Mouse (Mus musculus) forebrain, embryonic 15.5 days (tissue): ENCODE measurements around the gene Bicra. TPM values are rescaled to one million over a fixed set of nuclear protein-coding genes. Genes with fewer than 3 reads are reported as not detected.
A peak's percentile ranks its signal among the peaks of the same experiment; 100 is the strongest.

Source experiments
- ATAC-seq: fragments of 200-750 bp; cut with Nextera tagmentation; replicated peaks from 2 replicates; pipeline ENCODE4 v1.8.0; 2017; ENCODE audit warnings: mild to moderate bottlenecking, moderate TSS enrichment, moderate library complexity
- H3K27ac ChIP-seq: fragments of 300-500 bp; sonication (generic); replicated peaks from 2 replicates; pipeline ENCODE4 v1.5.1; 2015; ENCODE audit warnings: mild to moderate bottlenecking, inconsistent platforms
- H3K27me3 ChIP-seq: fragments of 300-500 bp; sonication (generic); 2 replicates; pipeline ENCODE4 v1.6.1; 2015; ENCODE audit warnings: inconsistent platforms
- H3K36me3 ChIP-seq: fragments of 300-500 bp; sonication (generic); 2 replicates; pipeline ENCODE4 v1.6.1; 2015; ENCODE audit warnings: mild to moderate bottlenecking, inconsistent platforms
- H3K4me1 ChIP-seq: fragments of 300-500 bp; sonication (generic); 2 replicates; pipeline ENCODE4 v1.6.1; 2015; ENCODE audit warnings: inconsistent platforms
- H3K4me2 ChIP-seq: fragments of 300-500 bp; sonication (generic); replicated peaks from 2 replicates; pipeline ENCODE4 v1.6.1; 2015; ENCODE audit warnings: mild to moderate bottlenecking, inconsistent platforms
- H3K4me3 ChIP-seq: fragments of 300-500 bp; sonication (generic); 2 replicates; pipeline ENCODE4 v1.5.1; 2015; ENCODE audit warnings: mild to moderate bottlenecking, inconsistent platforms
- H3K9ac ChIP-seq: fragments of 300-500 bp; sonication (generic); replicated peaks from 2 replicates; pipeline ENCODE4 v1.6.1; 2015; ENCODE audit warnings: mild to moderate bottlenecking, inconsistent platforms
- H3K9me3 ChIP-seq: fragments of 300-500 bp; sonication (generic); 2 replicates; pipeline ENCODE4 v1.6.1; 2016; ENCODE audit warnings: inconsistent platforms
- WGBS: fragments of 180-500 bp; shearing (Covaris S2); methylation state at CpG from one replicate; pipeline ENCODE4 v1.1.7; 2015; ENCODE audit warnings: mixed read lengths; 5-methylcytosine and 5-hydroxymethylcytosine counted together
- polyA plus RNA-seq: library from polyadenylated mRNA; unstranded; fragments of >200 nt; fragmentation: Nextera tagmentation; extraction: Ambion mirVana; gene quantifications from 2 replicates; pipeline ENCODE4 v1.2.1, GENCODE M21; 2015

Gene Bicra
- polyA plus RNA-seq, 1 experiment from 2014 or later, result 10.1 TPM

DNA sequence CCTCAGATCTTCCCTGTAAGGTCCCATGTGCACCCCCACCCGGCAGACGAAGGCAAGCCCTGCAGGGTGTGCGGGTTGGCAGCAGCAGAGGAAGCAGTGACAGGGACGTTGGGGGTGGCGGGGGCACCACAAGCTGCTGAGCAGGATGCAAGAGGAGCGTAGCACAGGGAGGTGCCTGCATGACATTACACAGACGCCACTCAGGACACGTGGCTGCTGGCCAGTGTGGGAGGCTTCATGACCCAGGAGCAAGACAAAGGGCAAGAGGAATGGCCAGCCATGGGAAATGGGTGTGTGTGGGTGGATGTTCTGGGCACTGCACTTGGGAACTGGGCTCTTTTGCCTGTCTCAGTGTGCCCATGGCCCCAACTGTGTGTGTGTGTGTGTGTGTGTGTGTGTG is 67.5 kb downstream of the Bicra start:
- ATAC-seq, result no peak
- Histone ChIP-seq H3K4me2 (no peak overlapping the region), H3K9me3 (no peaks in the 10 kb centered on the region), H3K9ac (no peak overlapping the region), H3K4me3 (no peak overlapping the region), H3K27me3 (no peaks in the 10 kb centered on the region), H3K36me3 (peaks cover 38% of the 10 kb centered on the region), H3K4me1 (no peaks in the 10 kb centered on the region), H3K27ac (no peak overlapping the region)
- 89% methylated on average over 8 of the region's 8 CpGs for WGBS

DNA sequence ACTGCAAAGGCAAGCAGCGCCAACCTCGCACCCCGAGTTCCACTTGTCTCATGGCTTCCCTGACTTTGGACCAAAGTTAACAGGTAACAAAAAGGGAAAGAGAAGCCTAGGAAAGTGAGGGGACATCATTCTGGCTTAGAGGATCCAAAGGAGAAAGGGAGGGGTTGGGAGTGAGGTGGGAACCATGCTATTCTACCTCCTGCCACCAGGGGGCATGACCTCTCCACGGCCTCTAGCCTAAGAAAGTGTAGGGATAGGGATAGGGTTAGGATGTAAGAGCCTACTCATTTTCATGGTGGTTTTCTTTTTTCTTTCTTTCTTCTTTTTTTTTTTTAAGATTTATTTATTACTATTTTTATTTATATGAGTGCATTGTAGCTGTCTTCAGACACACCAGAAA is 71.8 kb downstream of the Bicra start:
- Histone ChIP-seq H3K27me3 (no peaks in the 10 kb centered on the region), H3K36me3 (peaks cover 64% of the 10 kb centered on the region), H3K4me1 (no peaks in the 10 kb centered on the region), H3K4me3 (no peak overlapping the region), H3K9ac (no peak overlapping the region), H3K27ac (no peak overlapping the region), H3K9me3 (no peaks in the 10 kb centered on the region), H3K4me2 (no peak overlapping the region)
- 82% methylated on average over 4 of the region's 4 CpGs for WGBS
- no peak; the same call in 1 of the 2 replicates for ATAC-seq

DNA sequence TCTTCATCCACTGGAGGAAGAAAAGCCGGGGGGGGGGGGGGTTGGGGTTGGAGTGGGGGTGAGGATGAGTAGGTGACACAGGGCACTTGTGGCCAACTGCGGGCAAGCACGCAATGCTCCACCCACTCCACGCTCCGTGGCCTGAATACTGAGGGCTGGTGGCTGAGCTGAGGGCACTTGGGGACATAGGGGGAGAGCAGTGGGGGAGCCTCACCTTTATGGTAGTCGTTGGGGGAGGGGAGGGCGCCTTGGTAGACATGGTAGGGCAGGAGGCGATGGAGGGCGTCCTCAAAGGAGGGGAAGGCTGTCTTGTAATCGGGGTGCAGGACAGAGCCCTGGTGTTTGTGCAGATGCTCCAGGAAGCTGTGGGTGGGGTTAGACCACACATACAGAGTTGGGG is 72.3 kb downstream of the Bicra start:
- H3K27me3 ChIP-seq, result no peaks in the 10 kb centered on the region
- no peaks in the 10 kb centered on the region for H3K4me1 ChIP-seq
- H3K27ac ChIP-seq, result no peak overlapping the region
- H3K36me3 ChIP-seq, result peaks cover 64% of the 10 kb centered on the region
- H3K9me3 ChIP-seq, result no peaks in the 10 kb centered on the region
- no peak; the same call in 1 of the 2 replicates for ATAC-seq
- no peak overlapping the region for H3K4me3 ChIP-seq
- H3K9ac ChIP-seq, result no peak overlapping the region
- H3K4me2 ChIP-seq, result no peak overlapping the region
- 95% methylated on average over 10 of the region's 10 CpGs for WGBS

DNA sequence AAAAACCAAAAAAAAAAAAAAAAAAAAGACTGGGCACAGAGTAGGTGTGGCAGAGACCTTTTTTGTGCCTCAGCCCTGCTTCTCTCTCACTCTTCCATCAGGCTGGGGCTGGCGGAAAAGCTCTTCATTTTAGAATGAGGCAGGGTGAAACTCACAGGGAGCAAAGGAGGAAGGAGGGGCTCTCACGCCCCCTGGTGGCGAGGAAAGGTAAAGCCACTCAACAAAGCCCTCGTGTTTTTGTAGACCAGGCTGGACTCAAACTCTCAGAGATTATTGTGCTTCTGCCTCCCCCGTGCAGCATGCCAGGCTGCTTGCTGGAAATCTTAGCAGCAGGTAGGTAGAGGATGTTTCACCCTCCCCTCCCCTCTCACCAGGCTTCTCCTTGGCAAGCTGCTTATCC is 73.0 kb downstream of the Bicra start:
- ATAC-seq, result no peak
- peaks cover 71% of the 10 kb centered on the region for H3K36me3 ChIP-seq

DNA sequence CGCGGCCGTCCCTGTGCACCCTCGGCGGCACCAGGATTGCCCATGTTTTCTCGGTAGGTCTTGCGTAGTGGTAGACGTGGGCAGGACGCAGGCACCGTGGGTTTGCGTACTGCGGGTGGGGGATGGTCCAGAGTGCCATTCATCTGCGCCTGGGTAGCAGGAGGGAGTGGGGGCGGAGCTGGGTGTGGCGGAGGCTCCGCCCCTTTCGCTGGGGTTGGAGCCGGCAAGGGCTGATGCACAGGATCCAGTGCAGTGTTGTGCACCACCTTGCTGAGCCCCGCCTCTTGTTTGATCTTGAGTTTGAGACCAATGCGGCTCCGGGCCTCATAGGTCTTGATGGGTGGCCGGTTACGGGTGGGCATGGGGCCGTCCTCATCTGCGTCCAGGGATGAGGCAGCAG is 75.5 kb downstream of the Bicra start:
- 51% methylated on average over 25 of the region's 25 CpGs for WGBS
- Histone ChIP-seq H3K36me3 (peaks cover 56% of the 10 kb centered on the region), H3K27ac (no peak overlapping the region), H3K4me1 (peaks cover 4% of the 10 kb centered on the region; the same call in 1 of the 2 replicates), H3K4me3 (no peak overlapping the region), H3K9ac (no peak overlapping the region), H3K9me3 (no peaks in the 10 kb centered on the region), H3K4me2 (no peak overlapping the region), H3K27me3 (no peaks in the 10 kb centered on the region)
- no peak for ATAC-seq

More for the DNA sequence above, 73.0 kb downstream of the Bicra start:
- H3K27me3 ChIP-seq, result no peaks in the 10 kb centered on the region
- no peak overlapping the region for H3K9ac ChIP-seq
- no peaks in the 10 kb centered on the region for H3K4me1 ChIP-seq
- no peak overlapping the region for H3K4me3 ChIP-seq
- no peaks in the 10 kb centered on the region for H3K9me3 ChIP-seq
- 56% methylated on average over 5 of the region's 5 CpGs for WGBS
- no peak overlapping the region for H3K27ac ChIP-seq
- no peak overlapping the region for H3K4me2 ChIP-seq

DNA sequence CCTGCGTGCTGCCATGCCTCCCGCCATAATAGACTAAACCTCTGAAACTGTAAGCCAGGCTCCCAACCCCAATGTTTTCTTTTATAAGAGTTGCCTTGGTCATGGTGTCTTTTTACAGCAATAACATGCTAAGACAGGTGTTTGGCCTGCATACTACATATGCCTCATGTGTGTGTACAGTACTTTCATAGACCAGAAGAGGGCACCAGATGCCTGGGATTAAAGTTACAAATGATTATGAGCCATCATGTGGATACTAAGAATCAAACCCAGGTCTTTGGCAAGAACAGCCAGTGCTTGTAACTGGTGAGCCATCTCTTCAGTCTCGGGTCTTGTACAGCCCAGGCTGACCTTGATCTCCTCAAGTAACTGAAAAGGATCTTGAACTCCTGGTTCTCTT is 78.0 kb downstream of the Bicra start:
- H3K4me2 ChIP-seq, result no peak overlapping the region
- H3K27ac ChIP-seq, result no peak overlapping the region
- WGBS, result 87% methylated on average over 3 of the region's 3 CpGs
- no peaks in the 10 kb centered on the region for H3K27me3 ChIP-seq
- H3K9ac ChIP-seq, result no peak overlapping the region
- peaks cover 36% of the 10 kb centered on the region for H3K36me3 ChIP-seq
- no peaks in the 10 kb centered on the region for H3K9me3 ChIP-seq
- no peak overlapping the region for H3K4me3 ChIP-seq
- H3K4me1 ChIP-seq, result peaks cover 4% of the 10 kb centered on the region; the same call in 1 of the 2 replicates
- no peak for ATAC-seq

DNA sequence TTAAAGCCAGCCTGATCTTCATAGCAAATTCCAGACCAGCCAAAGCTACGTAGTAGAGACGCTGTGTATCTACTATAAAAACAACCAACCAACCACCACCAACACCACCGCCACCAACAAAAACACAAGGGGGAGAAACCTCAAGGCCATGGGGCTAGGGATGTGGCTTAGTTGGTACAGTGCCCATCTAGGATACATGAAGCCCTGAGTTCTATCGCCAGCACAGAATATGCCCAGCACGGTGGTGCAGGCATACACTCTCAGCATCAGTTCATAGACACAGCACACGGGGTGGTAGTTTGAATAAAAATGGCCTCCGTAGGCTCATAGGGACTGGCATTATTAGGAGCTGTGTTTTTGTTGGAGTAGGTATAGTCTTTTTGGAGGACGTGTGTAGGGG is 79.4 kb downstream of the Bicra start:
- ATAC-seq, result no peak
- 89% methylated on average over 8 of the region's 8 CpGs for WGBS

DNA sequence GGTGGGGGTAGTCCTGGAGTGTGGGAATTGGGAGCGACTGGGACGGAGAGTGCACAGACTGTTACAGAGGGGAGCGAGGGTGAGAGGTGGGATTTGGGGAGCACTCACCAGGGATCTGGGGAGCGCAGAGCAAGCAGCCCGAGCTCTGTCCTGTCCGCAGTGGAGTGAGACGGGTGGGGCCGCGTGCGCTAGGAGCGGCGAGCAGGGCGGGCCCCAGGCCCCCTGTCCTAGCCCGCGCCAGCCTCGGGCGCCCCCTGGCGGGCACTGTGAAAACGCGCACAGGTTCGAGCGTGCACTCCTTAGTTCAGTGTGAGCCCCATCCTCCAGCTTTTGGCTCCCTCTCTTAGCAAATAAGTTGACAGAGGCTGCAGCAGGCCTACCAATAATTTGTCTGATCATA is 80.4 kb downstream of the Bicra start, which contains the start of gene Ehd2:
Gene Ehd2, minus strand, starts transcription at position 256 of the 400 bp plus-strand sequence.
- 0% methylated on average over 22 of the region's 22 CpGs for WGBS
- Histone ChIP-seq H3K9me3 (no peaks in the 10 kb centered on the region), H3K27me3 (no peaks in the 10 kb centered on the region), H3K27ac (no peak within 1 kb of the TSS), H3K36me3 (peaks cover 19% of the 10 kb centered on the region), H3K4me3 (peak within 1 kb of the TSS; percentile 31), H3K4me1 (peaks cover 10% of the 10 kb centered on the region), H3K9ac (no peak within 1 kb of the TSS), H3K4me2 (peak within 1 kb of the TSS; percentile 43)
- peak; percentile 75 for ATAC-seq

More for the DNA sequence above, 79.4 kb downstream of the Bicra start:
- Histone ChIP-seq H3K27ac (no peak overlapping the region), H3K4me3 (no peak overlapping the region), H3K36me3 (peaks cover 26% of the 10 kb centered on the region), H3K9ac (no peak overlapping the region), H3K9me3 (no peaks in the 10 kb centered on the region), H3K4me2 (no peak overlapping the region), H3K27me3 (no peaks in the 10 kb centered on the region), H3K4me1 (peaks cover 4% of the 10 kb centered on the region; the same call in 1 of the 2 replicates)

DNA sequence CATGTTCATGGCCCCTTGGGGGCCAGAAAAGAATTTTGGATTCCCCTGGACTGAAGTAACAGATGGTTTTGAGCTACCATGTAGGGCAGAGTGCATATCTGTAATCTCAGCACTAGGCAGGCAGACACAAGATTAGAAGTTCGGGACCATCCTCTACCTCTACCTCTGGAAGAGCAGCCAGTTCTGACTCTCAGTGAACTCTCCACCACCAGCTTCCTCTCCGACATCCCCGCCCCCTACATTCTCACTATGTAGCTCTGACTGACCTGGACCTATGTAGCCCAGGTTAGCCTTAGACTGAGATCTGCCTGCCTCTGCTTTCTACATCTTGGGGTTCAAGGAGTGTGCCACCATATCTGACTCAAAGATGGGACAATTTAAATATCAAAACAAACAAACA is 81.2 kb downstream of the Bicra start:
- H3K4me2 ChIP-seq, result no peak overlapping the region
- no peak overlapping the region for H3K9ac ChIP-seq
- H3K27ac ChIP-seq, result no peak overlapping the region
- 83% methylated on average over 3 of the region's 3 CpGs for WGBS
- no peaks in the 10 kb centered on the region for H3K27me3 ChIP-seq
- no peaks in the 10 kb centered on the region for H3K9me3 ChIP-seq
- peaks cover 11% of the 10 kb centered on the region for H3K36me3 ChIP-seq
- ATAC-seq, result no peak
- no peak overlapping the region for H3K4me3 ChIP-seq
- peaks cover 16% of the 10 kb centered on the region for H3K4me1 ChIP-seq

DNA sequence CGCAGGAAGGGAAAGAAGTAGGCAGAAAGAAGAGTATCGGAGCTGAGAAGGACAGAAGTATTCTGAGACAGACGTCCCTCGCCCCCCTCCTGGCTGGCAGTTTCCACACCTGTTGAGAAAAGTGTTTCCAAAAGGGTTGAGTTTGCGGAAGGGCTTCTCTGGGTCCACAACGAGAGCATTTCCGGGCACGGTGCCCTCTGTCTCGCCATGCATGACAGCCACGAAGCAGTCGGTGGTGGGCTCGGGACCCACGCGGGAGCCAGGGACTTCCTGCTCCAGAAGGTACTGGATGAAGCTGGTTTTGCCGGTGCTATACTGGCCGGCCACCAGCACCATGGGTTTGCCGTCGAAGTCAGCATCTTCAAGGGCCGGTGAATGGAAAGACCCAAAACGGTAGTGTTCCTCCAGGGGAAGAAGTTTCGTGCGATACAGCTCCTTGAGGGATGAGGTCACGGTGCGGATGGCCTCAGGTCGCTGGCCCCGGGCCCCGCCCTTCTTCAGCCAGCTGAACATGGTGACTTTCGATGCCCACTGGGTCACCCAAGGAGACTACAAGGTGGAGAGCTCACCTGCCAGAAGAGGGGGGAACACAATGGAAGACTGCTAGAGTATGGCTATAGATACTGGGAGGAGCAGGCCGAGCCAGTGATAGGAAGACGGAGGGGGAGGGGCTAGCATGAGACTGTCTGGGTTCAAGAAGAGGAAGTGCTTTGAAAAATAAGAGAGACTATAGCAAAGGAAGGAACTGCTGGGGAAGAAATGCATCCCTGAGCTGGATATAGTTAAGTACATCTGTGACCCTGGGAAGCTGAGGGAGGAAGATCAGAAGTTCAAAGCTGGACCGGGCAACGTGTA is 83.7 kb downstream of the Bicra start:
- no peak overlapping the region for H3K4me3 ChIP-seq
- ATAC-seq, result no peak
- H3K4me1 ChIP-seq, result peaks cover 19% of the 10 kb centered on the region
- no peak overlapping the region for H3K9ac ChIP-seq
- H3K36me3 ChIP-seq, result no peaks in the 10 kb centered on the region
- 90% methylated on average over 32 of the region's 32 CpGs for WGBS
- H3K27me3 ChIP-seq, result no peaks in the 10 kb centered on the region
- H3K9me3 ChIP-seq, result no peaks in the 10 kb centered on the region
- H3K27ac ChIP-seq, result no peak overlapping the region
- H3K4me2 ChIP-seq, result no peak overlapping the region

DNA sequence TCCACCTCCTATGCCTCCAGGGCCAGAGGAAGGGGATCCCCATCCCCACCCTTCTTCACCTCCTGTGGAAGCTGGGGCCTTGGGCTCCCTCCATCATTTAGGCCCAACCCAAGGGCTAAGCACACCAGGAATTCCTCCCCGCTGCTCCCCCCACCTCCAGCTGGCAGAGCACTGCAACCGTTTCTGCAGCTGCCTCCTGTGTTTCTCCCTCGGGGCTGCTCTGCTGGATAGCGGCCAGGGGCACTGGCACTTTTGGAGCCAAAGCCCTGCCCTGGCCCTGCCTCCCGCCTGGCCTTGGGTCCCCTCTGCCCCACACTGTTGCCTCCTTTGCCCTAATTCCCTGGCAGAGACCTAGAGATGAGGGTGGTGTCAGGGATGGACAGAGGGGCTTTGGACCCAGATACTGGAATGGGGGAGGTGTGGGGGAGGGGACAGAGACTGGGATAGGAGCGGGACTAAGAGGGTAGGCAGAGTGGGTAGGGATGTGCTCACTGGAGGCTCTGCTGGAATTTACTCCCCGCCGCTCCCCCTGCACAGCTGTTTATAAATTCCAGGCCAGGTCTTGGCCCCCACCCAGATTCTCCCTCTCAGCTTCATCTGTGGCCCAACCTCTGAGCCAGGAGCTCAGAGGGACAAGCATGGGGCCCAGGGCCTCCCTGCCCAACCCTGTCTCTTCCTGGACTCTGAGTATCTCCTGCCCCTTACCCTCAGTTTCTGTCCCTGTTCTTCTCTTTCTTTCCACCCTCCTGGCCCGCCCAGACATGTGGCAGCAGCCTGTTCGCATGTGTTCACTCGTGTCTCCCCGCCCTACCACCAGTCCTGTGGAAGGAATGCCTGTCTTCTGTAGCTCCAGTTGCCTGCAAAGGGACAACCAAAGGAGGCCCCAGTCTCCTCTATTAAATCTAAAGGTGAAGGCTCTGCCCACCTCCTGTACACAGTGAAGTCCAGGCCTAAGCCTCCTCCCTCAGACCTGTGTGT is 85.1 kb downstream of the Bicra start:
- 36% methylated on average over 12 of the region's 12 CpGs for WGBS
- peak; percentile 55 for ATAC-seq
- Histone ChIP-seq H3K4me2 (no peak overlapping the region), H3K9me3 (no peaks in the 10 kb centered on the region), H3K36me3 (no peaks in the 10 kb centered on the region), H3K4me3 (no peak overlapping the region), H3K27me3 (no peaks in the 10 kb centered on the region), H3K9ac (no peak overlapping the region), H3K27ac (peak overlapping the region; percentile 19; the same call in 1 of the 2 replicates), H3K4me1 (peaks cover 18% of the 10 kb centered on the region)

DNA sequence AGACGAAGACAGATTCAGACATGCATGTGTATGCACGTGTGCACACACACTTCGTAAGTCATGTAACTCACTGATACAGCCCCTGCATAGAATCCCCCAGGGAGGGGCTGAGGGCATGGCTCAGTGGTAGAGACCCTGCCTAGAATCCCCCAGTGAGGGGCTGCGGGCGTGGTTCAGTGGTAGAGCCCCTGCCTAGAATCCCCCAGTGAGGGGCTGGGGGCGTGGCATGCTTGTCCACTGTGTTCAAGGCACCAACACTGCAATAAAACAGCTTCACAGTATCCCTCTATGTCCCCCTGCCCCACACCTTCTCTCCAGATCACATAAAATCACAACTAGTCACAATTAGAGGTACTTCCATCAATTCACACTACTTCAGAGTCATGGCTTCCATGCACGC is 85.9 kb downstream of the Bicra start:
- H3K27me3 ChIP-seq, result no peaks in the 10 kb centered on the region
- no peaks in the 10 kb centered on the region for H3K9me3 ChIP-seq
- no peak overlapping the region for H3K4me3 ChIP-seq
- ATAC-seq, result no peak
- WGBS, result 88% methylated on average over 7 of the region's 7 CpGs
- H3K27ac ChIP-seq, result no peak overlapping the region
- H3K9ac ChIP-seq, result no peak overlapping the region
- H3K4me2 ChIP-seq, result no peak overlapping the region
- peaks cover 15% of the 10 kb centered on the region for H3K4me1 ChIP-seq
- no peaks in the 10 kb centered on the region for H3K36me3 ChIP-seq
